Mouse (Mus musculus): ENCODE data around the gene Atp10b. TPM values are rescaled to one million over a fixed set of nuclear protein-coding genes. Genes with fewer than 3 reads are reported as not detected.

The Atp10b gene
- total RNA-seq, 2 experiments from 2014 or later = not detected

- no peak for DNase-seq
Measured at GRCm38 (mm10) chr11:43199358-43199757, 49.7 kb downstream of the Atp10b start.

GRCm38 (mm10) chr11:43200089-43200488 lies 50.4 kb downstream of the Atp10b start:
- no peak for DNase-seq

GRCm38 (mm10) chr11:43203580-43203979 lies 53.9 kb downstream of the Atp10b start:
- no peak for DNase-seq

DNA sequence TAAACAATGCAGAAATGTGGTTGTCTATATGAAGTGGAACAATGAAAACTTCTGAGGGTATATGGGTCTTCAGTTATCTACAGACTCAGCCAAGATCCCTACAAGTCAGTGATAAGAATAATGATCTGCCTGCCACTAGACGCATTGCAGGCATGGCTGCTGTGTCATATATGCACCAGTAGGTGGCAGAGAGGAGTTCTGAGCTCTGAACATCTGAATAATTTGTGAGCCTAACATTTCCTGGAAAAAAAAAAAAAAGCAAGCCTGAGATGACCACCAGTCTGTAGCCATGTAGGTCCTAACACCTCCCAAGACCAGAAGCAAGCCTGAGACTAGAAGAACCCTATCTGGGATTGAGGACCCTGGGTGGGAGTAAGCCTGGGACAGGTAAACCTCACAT lies 63.5 kb downstream of the Atp10b start:
- no peak for DNase-seq

DNA sequence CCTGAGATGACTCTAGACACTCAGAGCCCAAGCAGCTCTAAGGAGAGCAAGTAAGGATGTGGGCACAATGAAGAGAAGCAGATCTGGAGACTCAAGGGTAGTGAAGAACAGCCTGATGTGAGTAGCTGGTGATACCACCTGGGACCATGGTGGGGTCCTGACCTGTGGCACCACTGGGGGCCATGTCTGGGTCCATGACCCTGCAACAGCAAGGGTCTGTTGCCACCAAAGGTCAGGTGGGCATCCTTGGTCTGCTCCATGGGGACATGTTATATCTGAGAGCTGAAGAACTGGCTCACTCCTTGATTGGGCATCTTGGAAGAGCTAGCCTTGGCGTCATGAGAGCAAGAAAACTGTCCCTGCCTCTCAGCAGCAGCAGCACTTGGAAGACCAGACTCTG lies 64.1 kb downstream of the Atp10b start:
- DNase-seq = no peak

DNA sequence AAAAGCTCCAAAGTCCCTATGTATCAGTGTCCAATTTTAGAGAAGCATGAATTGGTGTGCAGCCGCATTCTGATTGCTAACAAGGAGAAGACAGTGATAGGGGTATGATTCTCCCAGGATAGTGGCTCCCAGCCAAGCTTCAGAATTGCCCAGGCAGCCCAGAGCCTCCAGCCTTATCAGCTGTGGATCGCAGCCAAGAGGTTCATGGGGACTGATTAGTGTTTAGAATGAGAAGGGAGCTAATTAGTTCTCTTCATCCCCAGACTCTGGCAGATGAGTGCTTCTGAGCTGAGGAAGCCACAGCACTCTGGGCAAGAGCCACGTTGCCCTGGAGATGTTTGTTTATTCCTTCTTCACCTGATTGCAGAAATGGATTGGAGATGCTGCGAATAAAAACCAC lies 67.3 kb downstream of the Atp10b start:
- no peak for DNase-seq

GRCm38 (mm10) chr11:43230231-43230630 lies 80.6 kb downstream of the Atp10b start:
- no peak for DNase-seq

DNA sequence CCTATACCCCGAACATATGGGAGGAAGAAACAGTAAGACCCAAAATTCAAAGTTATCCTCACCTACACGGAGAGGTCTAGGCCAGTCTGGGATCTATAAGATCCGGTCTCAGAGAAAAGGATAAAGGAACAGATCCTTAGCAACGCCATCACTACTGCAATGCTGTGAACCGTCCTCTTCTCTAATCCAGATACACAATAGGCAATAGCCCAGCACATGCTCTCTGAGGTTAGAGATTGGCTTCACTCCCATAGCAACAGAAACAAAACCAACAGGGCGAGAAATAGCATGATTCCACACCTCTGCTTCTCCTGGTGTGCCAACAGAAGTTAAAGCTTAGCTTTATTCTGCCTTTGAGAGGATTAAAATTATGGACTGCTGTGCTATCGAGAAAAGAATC lies 82.4 kb downstream of the Atp10b start:
- DNase-seq = no peak

DNA sequence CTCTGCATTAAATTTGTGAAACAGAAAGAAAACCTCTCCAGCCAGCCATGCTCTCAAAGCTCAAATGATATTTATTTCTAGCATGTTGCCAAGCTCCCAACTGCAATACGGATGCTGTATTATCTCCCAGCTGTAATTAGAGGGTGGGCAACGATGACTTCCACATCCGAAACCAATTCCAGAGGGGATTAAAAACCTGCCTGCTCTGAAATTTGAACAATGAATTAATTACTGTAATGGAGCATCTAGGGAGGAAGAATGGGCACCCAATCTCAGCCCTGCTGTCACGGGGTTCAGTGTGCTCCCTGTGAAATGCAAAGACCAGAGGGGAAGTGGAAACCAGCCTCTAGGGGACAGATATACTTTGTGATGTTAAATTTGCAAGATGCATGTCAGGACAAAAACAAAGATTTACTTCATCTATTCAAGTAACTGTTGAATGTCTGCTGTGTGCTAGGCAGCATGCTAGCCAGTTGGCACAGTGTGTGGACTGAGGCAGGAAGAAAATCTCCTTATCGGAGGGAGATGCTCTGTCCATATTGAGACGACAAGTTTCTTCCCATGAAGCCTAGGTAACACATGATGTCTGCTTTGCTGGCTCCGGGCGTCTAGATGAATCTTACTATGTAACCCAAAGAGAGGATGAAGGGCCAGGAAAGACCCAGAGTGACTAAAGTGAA lies 86.8 kb downstream of the Atp10b start:
- no peak for DNase-seq

DNA sequence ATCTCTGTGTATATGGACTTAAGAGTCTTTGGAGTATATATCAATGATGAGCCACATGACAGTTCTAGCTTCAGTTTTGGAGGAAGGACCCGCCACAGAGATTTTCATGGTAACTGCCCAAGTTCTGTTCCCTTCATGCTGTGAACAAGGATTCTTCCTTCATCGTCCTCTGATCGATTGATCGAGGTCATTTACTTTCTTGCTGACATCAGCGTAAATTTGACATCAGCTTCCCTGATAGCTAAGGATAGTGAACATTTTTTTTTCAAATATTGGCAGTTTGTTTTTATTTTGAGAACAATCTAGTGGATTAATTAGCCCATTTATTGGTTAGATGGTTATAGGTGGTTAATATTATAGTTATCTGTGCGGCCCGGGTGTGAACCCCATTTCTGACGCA lies 90.1 kb downstream of the Atp10b start:
- no peak for DNase-seq

- DNase-seq = no peak
Measured at GRCm38 (mm10) chr11:43253034-43253433, 103.4 kb downstream of the Atp10b start.

DNA sequence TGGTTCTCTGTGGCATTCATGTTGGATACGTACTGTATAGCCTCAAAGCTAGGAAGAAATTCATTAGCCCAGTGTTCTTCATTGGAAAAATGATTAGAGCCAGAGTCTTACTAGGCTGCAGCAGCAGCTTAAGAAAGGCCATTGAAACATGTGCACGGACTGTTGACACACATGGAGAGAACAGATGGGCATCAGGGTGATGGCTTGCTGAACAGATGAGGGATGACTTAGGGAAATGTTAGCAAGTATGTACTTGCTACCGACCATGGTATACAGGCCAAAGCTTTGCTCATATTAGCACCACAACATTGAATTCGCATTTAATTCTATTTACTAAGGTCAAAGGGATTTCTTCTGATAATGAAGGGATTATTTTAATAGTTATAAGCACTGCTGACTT lies 105.6 kb downstream of the Atp10b start:
- no peak for DNase-seq

- no peak for DNase-seq
Measured at GRCm38 (mm10) chr11:43257291-43257690, 107.6 kb downstream of the Atp10b start.

- no peak for DNase-seq
Measured at GRCm38 (mm10) chr11:43257781-43258180, 108.1 kb downstream of the Atp10b start.

DNA sequence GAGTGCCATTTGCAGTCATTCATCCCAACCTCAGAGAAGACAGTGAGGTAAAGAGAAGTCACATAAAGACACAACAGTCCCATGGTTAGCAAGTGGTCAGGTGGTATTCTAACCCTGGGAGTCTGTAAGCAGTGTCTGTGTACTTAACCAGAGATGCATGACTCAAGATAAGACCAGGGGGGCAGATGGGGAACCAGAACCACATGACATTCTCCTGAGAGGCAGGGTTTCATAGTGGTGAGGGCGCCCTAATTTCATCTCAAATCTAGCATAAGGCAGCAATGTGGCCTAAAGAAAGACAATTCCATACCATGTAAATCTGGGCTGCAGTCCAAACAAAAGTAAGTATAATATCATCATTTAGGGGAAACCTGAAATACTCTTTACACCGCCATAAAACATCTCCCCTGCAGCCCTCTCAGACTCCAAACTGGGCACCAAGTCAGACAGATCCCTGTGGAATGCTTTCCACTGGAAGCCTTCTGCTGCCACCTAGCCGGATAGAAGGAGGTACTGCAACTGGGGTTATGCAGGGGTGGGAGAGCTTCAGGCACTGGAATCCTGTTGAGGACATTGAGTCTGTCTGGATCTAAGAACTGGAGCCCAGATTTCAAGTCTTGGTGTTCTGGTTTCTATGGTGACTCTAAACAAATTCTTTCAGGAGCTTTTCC lies 114.0 kb downstream of the Atp10b start:
- no peak for DNase-seq

GRCm38 (mm10) chr11:43267505-43267904 lies 117.8 kb downstream of the Atp10b start:
- no peak for DNase-seq

DNA sequence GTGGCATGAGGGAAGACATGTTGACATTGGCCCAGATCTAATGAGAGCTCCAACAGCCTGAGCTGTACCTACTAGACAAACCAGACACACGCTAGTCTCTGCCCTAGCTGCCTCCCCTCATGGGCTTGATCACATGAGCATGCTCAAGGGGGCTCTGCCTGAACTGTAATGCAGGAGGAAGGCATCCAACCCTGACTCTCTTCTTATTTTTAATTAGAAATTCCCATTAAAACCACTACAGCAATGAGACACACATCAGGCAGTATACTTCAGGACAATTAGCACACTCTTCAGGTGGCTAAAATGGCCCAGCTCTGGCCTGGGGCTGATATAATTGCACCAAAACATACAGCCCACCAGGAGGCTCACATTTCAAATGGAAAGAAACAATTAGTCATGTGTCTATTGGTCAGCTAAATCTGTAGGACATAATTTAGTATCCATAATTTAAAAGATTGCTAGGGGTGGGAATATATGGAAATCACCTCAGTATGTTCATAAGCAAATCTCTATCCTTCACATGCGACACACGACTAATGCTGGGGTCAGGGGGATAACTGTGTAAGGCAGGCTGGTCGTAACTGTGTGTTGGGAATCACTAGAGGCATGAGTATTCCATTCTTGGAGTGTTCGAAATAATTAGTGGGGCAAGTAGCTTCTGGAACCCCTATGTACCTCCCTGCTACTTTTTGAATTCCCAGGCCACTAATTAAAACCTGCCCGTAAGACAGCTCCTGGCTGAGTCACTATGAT lies 120.0 kb downstream of the Atp10b start:
- no peak for DNase-seq

DNA sequence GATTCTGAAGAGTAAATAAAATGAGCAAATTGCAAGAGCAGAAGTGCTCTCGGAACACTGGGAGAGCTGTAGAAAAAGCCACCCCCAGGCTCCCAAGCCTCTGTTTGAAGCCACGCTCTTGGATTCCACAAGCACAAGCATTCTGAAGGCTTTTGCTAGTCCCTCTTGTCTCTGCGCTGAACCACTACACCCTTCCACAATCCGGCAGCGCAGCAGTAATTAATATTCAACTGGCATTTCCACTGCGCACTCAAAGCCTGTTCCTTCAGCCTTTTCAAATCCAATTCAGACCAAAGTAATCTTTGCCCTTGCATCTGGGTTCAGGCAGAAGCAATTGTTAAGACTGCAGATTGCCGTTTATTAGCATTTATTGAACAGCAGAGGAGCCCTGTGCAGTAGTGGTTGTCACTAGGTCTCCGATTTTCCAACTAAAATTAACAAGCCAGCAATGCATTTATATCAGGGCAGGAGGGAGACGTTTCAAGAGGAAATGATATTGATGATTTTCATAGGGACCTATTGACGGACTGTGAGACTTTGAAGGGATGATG lies 120.7 kb downstream of the Atp10b start:
- no peak for DNase-seq

- no peak for DNase-seq
Measured at GRCm38 (mm10) chr11:43273896-43274295, 124.2 kb downstream of the Atp10b start.

DNA sequence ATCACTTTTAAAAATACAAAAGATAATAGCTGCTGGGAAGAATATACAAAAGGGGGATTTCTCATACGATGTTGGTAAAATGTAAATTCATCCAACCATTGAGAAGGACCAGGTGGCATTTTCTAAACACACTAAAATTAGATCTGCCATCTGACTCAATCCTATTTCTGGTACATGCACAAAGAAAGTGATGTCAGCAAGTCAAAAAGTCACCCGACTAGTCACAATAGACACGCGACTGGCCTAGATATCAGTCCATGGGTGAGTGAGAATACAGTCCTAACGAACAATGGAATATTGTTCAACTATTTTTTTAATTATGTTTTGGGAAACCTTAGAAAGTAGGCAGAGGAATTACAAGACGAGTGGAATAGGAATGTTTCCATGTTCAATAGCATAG lies 147.9 kb downstream of the Atp10b start:
- no peak for DNase-seq

GRCm38 (mm10) chr11:43311000-43311399 lies 161.3 kb downstream of the Atp10b start:
- no peak for DNase-seq
